Mouse (Mus musculus): ENCODE measurements around the gene Cpeb4. TPM values are rescaled to one million over a fixed set of nuclear protein-coding genes. Genes with fewer than 3 reads are reported as not detected.

Gene Cpeb4
- total RNA-seq, 2 experiments from 2014 or later = 125 to 140 TPM

- no peak for DNase-seq (ENCODE audit: low spot score in 2 of 2)
Observed at GRCm38 (mm10) chr11:31896065-31896792, 24.2 kb downstream of the Cpeb4 start.

GRCm38 (mm10) chr11:31896905-31897304 lies 24.9 kb downstream of the Cpeb4 start:
- no peak for DNase-seq (ENCODE audit: low spot score in 2 of 2)

GRCm38 (mm10) chr11:31899166-31899565 lies 27.2 kb downstream of the Cpeb4 start:
- DNase-seq (ENCODE audit: low spot score in 2 of 2) = no peak

- DNase-seq (ENCODE audit: low spot score in 2 of 2) = no peak
Observed at GRCm38 (mm10) chr11:31900736-31901135, 28.7 kb downstream of the Cpeb4 start.

- DNase-seq (ENCODE audit: low spot score in 2 of 2) = no peak
Observed at GRCm38 (mm10) chr11:31902251-31903001, 30.4 kb downstream of the Cpeb4 start.

GRCm38 (mm10) chr11:31906499-31906898 lies 34.5 kb downstream of the Cpeb4 start:
- DNase-seq (ENCODE audit: low spot score in 2 of 2) = no peak

GRCm38 (mm10) chr11:31907650-31908049 lies 35.6 kb downstream of the Cpeb4 start:
- peak in 1 of 2 experiments; percentile 65 for DNase-seq (ENCODE audit: low spot score in 2 of 2)

- no peak for DNase-seq (ENCODE audit: low spot score in 2 of 2)
Observed at GRCm38 (mm10) chr11:31912958-31913357, 40.9 kb downstream of the Cpeb4 start.

- no peak for DNase-seq (ENCODE audit: low spot score in 2 of 2)
Observed at GRCm38 (mm10) chr11:31917769-31918168, 45.8 kb downstream of the Cpeb4 start.

- no peak for DNase-seq (ENCODE audit: low spot score in 2 of 2)
Observed at GRCm38 (mm10) chr11:31930051-31930450, 58.0 kb downstream of the Cpeb4 start.

- DNase-seq (ENCODE audit: low spot score in 2 of 2) = no peak
Observed at GRCm38 (mm10) chr11:31935652-31936051, 63.6 kb downstream of the Cpeb4 start.

GRCm38 (mm10) chr11:31936910-31937525 lies 65.0 kb downstream of the Cpeb4 start:
- DNase-seq (ENCODE audit: low spot score in 2 of 2) = no peak

- peak; percentile 67 to 78 for DNase-seq (ENCODE audit: low spot score in 2 of 2)
Observed at GRCm38 (mm10) chr11:31940898-31941639, 69.1 kb downstream of the Cpeb4 start.

GRCm38 (mm10) chr11:31941640-31942638 lies 69.9 kb downstream of the Cpeb4 start:
- peak in 1 of 2 experiments; percentile 50 for DNase-seq (ENCODE audit: low spot score in 2 of 2)

GRCm38 (mm10) chr11:31945471-31945870 lies 73.5 kb downstream of the Cpeb4 start:
- no peak for DNase-seq (ENCODE audit: low spot score in 2 of 2)

- DNase-seq (ENCODE audit: low spot score in 2 of 2) = no peak
Observed at GRCm38 (mm10) chr11:31948462-31949330, 76.7 kb downstream of the Cpeb4 start.

GRCm38 (mm10) chr11:31949331-31949785 lies 77.3 kb downstream of the Cpeb4 start:
- peak; percentile 86 to 91 for DNase-seq (ENCODE audit: low spot score in 2 of 2)

- no peak for DNase-seq (ENCODE audit: low spot score in 2 of 2)
Observed at GRCm38 (mm10) chr11:31960071-31960470, 88.1 kb downstream of the Cpeb4 start.

GRCm38 (mm10) chr11:31963993-31964392 lies 92.0 kb downstream of the Cpeb4 start:
- DNase-seq (ENCODE audit: low spot score in 2 of 2) = no peak

Data from layer of hippocampus, postnatal 14 days (tissue).